Mouse (Mus musculus) lung, postnatal 10 days (tissue): ENCODE data around the gene Gm6121.
"Not testable (repeated sequence)": the region's sequence is repeated elsewhere in the genome, so short reads cannot be mapped to it uniquely, and the experiment has no call there.

Source experiments
- DNase-seq: peaks from one replicate; pipeline ENCODE4 v3.0.0; 2021

The Gm6121 gene

DNA sequence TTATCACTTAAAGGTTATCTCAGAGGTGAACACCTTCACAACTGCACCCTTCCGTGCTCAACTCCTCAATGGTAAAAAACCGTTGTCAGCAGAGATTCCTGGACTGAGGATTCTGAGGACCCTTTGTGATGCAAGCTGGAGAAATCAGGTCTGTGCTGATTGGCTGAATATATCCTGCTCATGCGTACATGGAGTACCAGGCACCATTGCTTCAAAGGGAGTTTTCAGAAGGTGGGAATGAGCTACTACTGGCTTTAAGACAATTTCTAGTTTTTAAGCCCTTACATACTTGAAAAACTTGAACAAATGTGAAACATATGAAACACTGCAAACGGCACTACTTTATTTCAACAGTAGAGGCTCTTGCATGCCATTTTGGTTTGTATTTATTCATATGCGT lies at the start of gene Gm6121:
TSS of gene Gm6121 (minus strand) at position 101 of the 400 bp plus-strand sequence.
- not testable (repeated sequence) for DNase-seq
